Mouse (Mus musculus): Measurements from ENCODE around the gene Il31ra.
"Not testable (repeated sequence)": the region's sequence is repeated elsewhere in the genome, so short reads cannot be mapped to it uniquely, and the experiment has no call there.

The Il31ra gene

DNA sequence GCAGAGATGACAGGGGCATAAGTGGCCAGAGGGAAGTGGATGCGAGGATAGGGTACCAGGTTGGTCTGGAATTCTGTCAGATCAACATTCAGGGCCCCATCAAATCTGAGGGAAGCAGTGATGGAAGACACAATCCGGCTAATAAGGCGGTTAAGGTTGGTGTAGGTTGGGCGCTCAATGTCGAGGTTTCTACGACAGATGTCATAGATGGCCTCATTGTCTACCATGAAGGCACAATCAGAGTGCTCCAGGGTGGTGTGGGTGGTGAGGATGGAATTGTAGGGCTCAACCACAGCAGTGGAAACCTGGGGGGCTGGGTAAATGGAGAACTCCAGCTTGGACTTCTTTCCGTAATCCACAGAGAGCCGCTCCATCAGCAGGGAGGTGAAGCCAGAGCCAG is at the start of gene Il31ra:
TSS of gene Il31ra (minus strand) at position 101 of the 400 bp plus-strand sequence.
- DNase-seq (ENCODE audit: low spot score in 2 of 2), result not testable (repeated sequence)

DNA sequence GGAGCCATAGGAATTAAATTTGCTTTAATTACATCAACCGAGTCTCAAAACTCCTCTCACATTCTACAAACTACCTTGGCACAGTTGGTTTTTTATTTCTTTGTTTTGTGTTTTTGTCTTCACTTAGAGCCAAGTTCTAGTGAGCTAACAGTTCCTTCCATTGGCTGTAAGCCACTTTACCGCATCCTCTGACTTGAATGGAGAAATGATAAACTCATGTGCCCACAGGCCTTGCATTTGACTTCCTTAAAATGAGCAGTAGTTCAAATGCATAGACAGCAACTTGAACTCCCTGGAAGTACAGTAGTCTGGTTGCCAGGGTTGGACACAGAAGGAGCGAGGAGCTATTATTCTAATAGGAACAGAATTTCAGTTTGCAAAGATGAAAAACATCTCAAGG is 48.7 kb upstream of the Il31ra start:
- no peak for DNase-seq (ENCODE audit: low spot score in 2 of 2)

GRCm38 (mm10) chr13:112639111-112639510 is 45.0 kb upstream of the Il31ra start:
- DNase-seq (ENCODE audit: low spot score in 2 of 2), result peak; percentile 10 to 14

GRCm38 (mm10) chr13:112636498-112636897 is 42.3 kb upstream of the Il31ra start:
- no peak for DNase-seq (ENCODE audit: low spot score in 2 of 2)

DNA sequence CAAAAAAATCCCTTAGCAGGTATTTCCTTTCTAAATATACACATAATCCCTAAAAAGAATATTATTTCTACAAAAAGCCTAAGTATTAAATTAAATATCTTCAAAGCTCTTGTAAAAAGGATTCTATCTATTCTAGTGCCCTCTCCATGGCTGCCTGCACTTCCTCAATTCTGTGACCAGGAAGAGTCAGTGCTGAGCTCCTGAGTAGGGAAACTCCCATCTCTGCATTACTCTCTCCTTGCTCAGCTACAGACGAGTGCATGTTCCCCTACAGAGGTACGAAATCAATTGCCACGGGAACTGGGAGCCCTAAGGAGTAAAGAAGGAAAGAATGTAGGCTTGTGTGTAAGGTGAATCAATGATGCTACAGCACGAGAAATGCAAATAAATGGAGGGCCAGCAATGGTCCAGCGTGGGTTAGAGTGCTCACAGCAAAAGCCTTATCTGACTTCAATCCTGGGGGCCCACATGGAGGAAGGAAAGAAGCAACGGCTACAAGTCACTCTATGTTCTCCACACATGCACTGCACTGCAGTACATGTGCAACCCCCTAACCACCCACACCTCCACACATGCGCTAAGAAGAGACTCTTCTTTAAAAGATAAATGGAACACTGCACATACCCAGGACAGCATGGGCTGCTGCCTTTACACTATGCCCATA is 41.1 kb upstream of the Il31ra start:
- DNase-seq (ENCODE audit: low spot score in 2 of 2), result no peak

GRCm38 (mm10) chr13:112625566-112625965 is 31.4 kb upstream of the Il31ra start:
- no peak for DNase-seq (ENCODE audit: low spot score in 2 of 2)

DNA sequence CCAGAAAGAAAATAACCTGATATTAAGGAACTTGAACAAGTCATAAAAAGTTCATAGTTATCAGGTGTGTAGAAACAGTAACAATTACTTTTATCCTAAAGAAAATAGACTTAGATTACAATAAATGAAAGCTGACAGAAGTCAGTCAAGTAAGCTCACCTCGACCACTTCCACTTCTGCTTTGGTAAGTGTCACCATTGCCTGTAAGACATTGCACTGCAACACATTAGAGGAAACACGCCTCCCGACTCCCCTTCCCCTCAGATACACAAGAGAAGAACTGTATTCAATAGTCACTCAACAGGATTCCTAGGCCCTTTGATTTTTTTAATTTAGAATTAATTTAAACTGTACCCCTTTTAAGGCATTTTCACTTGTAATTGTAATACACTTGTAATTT is 30.5 kb upstream of the Il31ra start:
- no peak for DNase-seq (ENCODE audit: low spot score in 2 of 2)

- DNase-seq (ENCODE audit: low spot score in 2 of 2), result no peak
Measured at GRCm38 (mm10) chr13:112623656-112624055, 29.5 kb upstream of the Il31ra start.

- DNase-seq (ENCODE audit: low spot score in 2 of 2), result no peak
Measured at GRCm38 (mm10) chr13:112621592-112621991, 27.4 kb upstream of the Il31ra start.

GRCm38 (mm10) chr13:112608606-112609005 is 14.4 kb upstream of the Il31ra start:
- no peak for DNase-seq (ENCODE audit: low spot score in 2 of 2)

- DNase-seq (ENCODE audit: low spot score in 2 of 2), result no peak
Measured at GRCm38 (mm10) chr13:112604411-112604810, 10.3 kb upstream of the Il31ra start.

DNA sequence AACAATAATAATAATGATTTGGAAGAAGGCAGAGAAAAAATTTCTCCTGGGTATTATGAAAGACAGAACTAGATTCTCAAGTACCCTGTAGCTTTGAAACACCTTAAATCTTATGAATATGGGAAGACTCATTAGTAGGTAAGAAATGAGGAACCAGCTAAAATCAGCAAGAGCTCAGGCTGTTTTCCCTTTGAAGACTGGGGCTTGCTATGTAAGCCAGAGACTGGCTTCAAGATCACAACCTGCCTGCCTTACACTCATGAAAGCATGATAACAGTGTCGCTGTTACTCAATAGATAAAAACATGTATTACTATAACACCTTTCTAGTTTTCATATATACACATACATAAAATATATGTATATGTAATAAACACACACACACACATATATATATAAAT is 9.7 kb upstream of the Il31ra start:
- no peak for DNase-seq (ENCODE audit: low spot score in 2 of 2)

- DNase-seq (ENCODE audit: low spot score in 2 of 2), result no peak
Measured at GRCm38 (mm10) chr13:112602607-112603006, 8.4 kb upstream of the Il31ra start.

- DNase-seq (ENCODE audit: low spot score in 2 of 2), result no peak
Measured at GRCm38 (mm10) chr13:112590254-112590653, 3.9 kb downstream of the Il31ra start.

GRCm38 (mm10) chr13:112589625-112590024 is 4.5 kb downstream of the Il31ra start:
- DNase-seq (ENCODE audit: low spot score in 2 of 2), result no peak

DNA sequence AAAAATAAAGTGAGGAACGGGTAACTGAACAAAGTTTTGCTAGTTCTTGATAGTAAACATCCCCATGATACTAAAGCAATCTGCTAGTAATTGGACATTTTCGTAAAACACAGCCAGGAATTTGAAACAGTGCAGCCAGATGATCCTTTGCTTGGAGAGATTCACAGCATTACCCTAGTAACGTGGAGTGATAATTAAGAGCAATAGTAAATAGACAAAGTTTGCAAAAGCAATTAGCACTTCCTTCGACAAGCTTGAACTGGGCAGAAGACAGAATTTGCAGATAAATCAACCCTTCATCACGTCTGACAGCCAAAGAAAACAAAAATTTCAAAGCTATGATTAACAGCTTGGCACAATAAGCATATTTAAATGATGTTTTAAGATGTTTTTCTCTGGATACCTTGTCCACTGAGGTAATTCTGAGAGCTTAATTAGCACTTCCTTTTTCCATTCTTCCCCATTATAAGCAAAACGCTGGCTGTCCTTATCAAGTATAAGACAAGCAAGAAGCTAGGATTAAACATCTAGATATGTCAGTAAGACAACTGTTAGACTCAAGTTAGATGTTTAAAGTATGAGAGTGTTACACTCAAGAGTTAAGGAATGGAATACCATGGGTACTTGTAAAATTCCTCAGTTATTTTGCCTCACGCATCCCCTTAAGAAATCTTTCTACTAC is 9.5 kb downstream of the Il31ra start:
- no peak for DNase-seq (ENCODE audit: low spot score in 2 of 2)

- DNase-seq (ENCODE audit: low spot score in 2 of 2), result no peak
Measured at GRCm38 (mm10) chr13:112582291-112582690, 11.9 kb downstream of the Il31ra start.

DNA sequence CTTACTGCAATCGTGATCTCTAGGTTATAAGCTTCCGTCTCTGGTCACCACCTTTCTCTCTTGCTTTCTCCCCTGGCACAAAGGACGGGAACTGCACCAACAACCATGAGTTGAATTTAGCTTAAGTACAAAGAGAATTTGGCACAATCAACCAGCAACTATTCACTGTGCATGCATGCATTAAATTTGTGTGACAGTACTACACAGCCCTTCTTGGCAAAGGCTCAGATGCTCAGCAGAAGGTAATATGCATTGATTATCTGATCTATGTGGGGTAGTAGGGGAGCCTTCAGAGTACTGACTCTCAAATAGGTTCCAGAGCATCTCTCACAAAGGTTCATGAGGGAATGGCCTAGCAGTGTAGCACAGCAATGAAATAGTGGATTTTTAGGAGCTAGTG is 12.4 kb downstream of the Il31ra start:
- no peak for DNase-seq (ENCODE audit: low spot score in 2 of 2)

- no peak for DNase-seq (ENCODE audit: low spot score in 2 of 2)
Measured at GRCm38 (mm10) chr13:112580590-112581320, 13.4 kb downstream of the Il31ra start.

- peak; percentile 96 to 99 for DNase-seq (ENCODE audit: low spot score in 2 of 2)
Measured at GRCm38 (mm10) chr13:112578041-112578440, 16.1 kb downstream of the Il31ra start.

- no peak for DNase-seq (ENCODE audit: low spot score in 2 of 2)
Measured at GRCm38 (mm10) chr13:112573800-112574199, 20.4 kb downstream of the Il31ra start.

GRCm38 (mm10) chr13:112570768-112571167 is 23.4 kb downstream of the Il31ra start:
- no peak for DNase-seq (ENCODE audit: low spot score in 2 of 2)

- DNase-seq (ENCODE audit: low spot score in 2 of 2), result no peak
Measured at GRCm38 (mm10) chr13:112569606-112570005, 24.6 kb downstream of the Il31ra start.

Data from heart, adult 9 months (tissue).